Mouse (Mus musculus): ENCODE results near the gene Scnn1a.

Gene Scnn1a

GRCm38 (mm10) chr6:125344084-125344483 is 23.6 kb downstream of the Scnn1a start:
- no peak for DNase-seq (ENCODE audit: low spot score)

GRCm38 (mm10) chr6:125344866-125345265 is 24.4 kb downstream of the Scnn1a start:
- DNase-seq (ENCODE audit: low spot score), result no peak

GRCm38 (mm10) chr6:125345625-125346024 is 25.2 kb downstream of the Scnn1a start:
- DNase-seq (ENCODE audit: low spot score), result no peak

- no peak for DNase-seq (ENCODE audit: low spot score)
Observed at GRCm38 (mm10) chr6:125346029-125346428, 25.6 kb downstream of the Scnn1a start.

- no peak for DNase-seq (ENCODE audit: low spot score)
Observed at GRCm38 (mm10) chr6:125348721-125349574, 28.5 kb downstream of the Scnn1a start, which contains the start of gene Tnfrsf1a. TSS of gene Tnfrsf1a (plus strand) at chr6:125349362.

GRCm38 (mm10) chr6:125349575-125350230 is 29.2 kb downstream of the Scnn1a start:
- DNase-seq (ENCODE audit: low spot score), result no peak

- no peak for DNase-seq (ENCODE audit: low spot score)
Observed at GRCm38 (mm10) chr6:125350231-125350994, 30.0 kb downstream of the Scnn1a start.

GRCm38 (mm10) chr6:125350995-125351324 is 30.5 kb downstream of the Scnn1a start:
- DNase-seq (ENCODE audit: low spot score), result no peak

GRCm38 (mm10) chr6:125351368-125352045 is 31.0 kb downstream of the Scnn1a start:
- no peak for DNase-seq (ENCODE audit: low spot score)

GRCm38 (mm10) chr6:125352046-125352384 is 31.6 kb downstream of the Scnn1a start:
- DNase-seq (ENCODE audit: low spot score), result no peak

GRCm38 (mm10) chr6:125352811-125353210 is 32.4 kb downstream of the Scnn1a start:
- DNase-seq (ENCODE audit: low spot score), result no peak

- no peak for DNase-seq (ENCODE audit: low spot score)
Observed at GRCm38 (mm10) chr6:125353221-125353620, 32.8 kb downstream of the Scnn1a start.

- no peak for DNase-seq (ENCODE audit: low spot score)
Observed at GRCm38 (mm10) chr6:125353655-125354054, 33.2 kb downstream of the Scnn1a start.

- no peak for DNase-seq (ENCODE audit: low spot score)
Observed at GRCm38 (mm10) chr6:125354352-125355151, 34.1 kb downstream of the Scnn1a start.

GRCm38 (mm10) chr6:125355197-125355741 is 34.8 kb downstream of the Scnn1a start:
- no peak for DNase-seq (ENCODE audit: low spot score)

- no peak for DNase-seq (ENCODE audit: low spot score)
Observed at GRCm38 (mm10) chr6:125356264-125356663, 35.8 kb downstream of the Scnn1a start.

GRCm38 (mm10) chr6:125357334-125357733 is 36.9 kb downstream of the Scnn1a start:
- no peak for DNase-seq (ENCODE audit: low spot score)

- DNase-seq (ENCODE audit: low spot score), result no peak
Observed at GRCm38 (mm10) chr6:125359999-125360398, 39.5 kb downstream of the Scnn1a start.

GRCm38 (mm10) chr6:125360846-125361245 is 40.4 kb downstream of the Scnn1a start:
- no peak for DNase-seq (ENCODE audit: low spot score)

GRCm38 (mm10) chr6:125361467-125362291 is 41.2 kb downstream of the Scnn1a start:
- no peak for DNase-seq (ENCODE audit: low spot score)

Data from urinary bladder, postnatal 10 days (tissue).